Mouse (Mus musculus) embryo, embryonic 10.5 days (tissue): Measurements from ENCODE around the gene Gm20388.

ENCODE experiments used
- DNase-seq: peaks from one replicate; pipeline ENCODE4 v3.0.0-alpha.2; 2015; ENCODE audit warnings: low spot score

Gene Gm20388

DNA sequence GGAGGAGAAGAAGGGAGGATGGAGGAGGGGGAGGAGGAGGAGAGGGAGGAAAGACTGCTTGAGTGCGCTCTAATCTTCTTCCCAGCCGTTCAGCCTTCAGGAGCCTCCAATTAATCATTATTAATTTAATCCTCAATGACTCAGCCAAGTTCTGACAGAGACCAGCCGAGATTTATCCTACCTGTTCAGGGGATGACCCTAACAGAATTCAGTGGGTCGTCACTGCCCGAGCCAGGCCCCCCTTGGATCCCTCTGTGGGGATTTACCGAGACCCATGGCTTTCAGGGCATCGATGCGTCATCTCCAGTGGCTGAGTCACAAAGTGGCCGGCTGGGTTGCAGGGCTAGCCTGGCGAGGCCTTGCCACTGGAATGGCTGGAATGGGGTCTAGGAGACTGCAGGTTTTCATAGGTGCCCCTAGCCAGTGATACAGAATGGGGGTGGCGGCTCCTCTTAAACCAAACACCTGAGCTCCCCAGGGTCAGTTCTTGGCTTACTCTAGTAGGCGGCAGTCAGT is 407.9 kb downstream of the Gm20388 start:
- no peak for DNase-seq

DNA sequence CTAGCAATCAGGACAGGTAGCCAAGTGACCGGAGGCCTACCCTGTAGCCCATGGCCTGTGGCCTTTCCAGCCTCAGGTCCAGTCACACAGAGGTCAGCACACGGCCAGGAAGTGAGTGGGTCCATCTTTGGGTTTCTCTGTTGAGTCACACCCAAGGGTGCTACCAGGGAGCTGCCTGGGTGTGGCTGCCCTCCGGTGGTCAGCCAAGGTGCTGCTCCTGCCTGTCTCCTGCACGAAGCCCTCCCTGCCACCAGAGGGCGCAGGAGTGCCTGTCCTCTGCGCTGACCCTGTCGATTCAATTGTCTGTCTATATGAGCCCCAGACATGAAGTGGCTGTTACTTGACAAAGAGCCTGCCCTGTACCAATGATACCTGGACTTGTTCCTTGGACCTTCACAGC is 408.8 kb downstream of the Gm20388 start:
- DNase-seq = peak; percentile 78

DNA sequence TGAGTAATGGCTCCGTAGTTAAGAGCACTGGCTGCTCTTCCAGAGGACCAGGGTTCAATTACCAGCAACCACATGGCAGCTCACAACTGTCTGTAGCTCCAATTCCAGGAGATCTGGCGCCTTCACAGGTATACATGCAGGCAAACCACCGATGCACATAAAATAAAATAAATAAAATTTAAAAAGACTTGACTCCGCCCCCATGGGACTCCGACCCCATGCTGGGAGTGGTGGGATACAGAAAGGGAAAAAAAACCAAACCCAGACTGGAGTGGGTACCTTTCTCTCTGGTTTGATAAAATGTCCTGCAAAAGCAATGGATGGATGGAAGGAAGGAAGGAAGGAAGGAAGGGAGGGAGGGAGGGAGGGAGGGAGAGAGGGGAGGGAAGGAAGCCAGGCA is 409.5 kb downstream of the Gm20388 start:
- no peak for DNase-seq

- DNase-seq = peak; percentile 66
These were observed 411.1 kb downstream of the Gm20388 start for GRCm38 (mm10) chr8:120321724-120322123.

- peak; percentile 91 for DNase-seq
These were observed 412.4 kb downstream of the Gm20388 start for GRCm38 (mm10) chr8:120322956-120323448.

- DNase-seq = no peak
These were observed 413.9 kb downstream of the Gm20388 start for GRCm38 (mm10) chr8:120324555-120324954.

DNA sequence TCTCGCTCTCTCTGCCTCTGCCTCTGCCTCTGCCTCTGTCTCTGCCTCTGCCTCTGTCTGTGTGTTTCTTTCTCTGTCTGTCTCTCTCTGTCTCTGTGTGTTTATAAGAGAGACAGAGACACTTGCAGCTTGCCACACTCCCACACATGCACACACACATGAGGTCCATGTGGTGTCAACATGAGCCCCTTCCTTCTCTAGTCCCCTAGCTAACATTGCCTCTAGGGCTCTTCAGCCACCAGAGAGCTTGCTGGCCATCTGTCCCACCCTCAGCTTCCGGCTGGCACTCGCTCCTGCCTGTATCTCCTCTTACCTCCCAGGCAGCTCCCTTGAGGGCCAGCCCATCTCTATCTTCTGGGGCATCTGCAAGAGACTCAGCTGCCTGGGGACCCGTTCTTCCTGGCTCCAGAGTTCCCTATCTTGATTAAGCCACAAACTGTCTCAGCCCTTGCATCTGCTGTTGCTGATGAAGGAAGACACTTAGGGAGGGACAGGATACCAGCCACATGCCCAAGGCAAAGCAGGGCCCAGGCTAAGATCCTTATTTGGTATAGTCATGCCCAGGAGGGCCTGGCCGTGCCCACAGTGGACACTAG is 414.6 kb downstream of the Gm20388 start:
- no peak for DNase-seq

DNA sequence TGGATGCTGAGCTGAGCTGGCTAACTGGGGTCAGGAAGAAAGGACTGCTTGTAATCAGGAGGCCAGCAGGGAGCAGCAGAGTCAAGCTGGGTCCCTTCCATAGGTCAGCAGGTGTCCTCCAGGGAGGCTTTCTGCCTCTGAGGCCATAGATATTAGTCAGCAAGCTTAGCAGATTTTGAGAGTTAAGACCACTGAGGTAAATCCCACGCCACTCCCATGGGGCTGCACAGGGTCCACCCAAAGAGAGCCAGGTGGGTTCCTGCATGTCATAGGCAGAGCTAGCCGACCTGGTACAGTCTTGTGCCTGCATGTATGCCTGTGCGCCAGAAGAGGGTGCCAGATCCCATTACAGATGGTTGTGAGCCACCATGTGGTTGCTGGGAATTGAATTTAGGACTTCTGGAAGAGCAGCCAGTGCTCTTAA is 416.5 kb downstream of the Gm20388 start:
- peak; percentile 69 for DNase-seq

GRCm38 (mm10) chr8:120328361-120329022 is 417.9 kb downstream of the Gm20388 start:
- no peak for DNase-seq

DNA sequence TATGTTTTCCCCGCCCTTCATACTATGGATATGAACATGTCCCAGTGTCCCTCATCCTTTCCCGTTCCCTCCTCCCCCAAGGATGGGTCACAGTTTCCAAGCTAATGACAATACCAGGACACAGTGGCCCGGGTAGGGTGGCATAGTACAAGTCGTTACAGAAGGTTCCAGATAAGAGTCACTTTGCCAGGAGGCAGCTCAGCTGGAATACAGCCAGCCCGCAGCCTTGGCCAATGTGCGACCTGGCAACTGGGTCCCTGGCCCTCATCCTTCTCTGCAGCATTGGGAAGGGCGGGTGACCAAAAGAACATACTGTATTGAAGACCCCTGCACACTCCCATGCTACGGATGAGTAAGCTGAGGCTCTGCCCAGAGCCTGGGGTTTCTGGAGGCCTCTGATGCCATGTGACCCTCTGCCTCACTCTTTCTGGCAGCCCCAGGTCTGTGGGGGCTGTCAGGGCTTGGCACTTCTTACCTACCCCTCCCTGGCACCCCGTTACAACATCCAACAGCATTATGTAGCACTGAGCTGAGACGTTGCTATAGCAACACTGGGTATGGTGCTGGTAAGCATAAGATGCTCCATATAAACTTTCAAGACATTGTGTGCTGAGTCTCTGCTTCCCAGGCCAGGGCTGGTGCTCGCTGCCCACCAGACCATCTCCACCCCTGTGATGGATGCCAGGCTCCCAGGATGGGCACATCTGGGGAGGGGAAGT is 418.5 kb downstream of the Gm20388 start:
- no peak for DNase-seq

GRCm38 (mm10) chr8:120331027-120331426 is 420.4 kb downstream of the Gm20388 start:
- DNase-seq = no peak

GRCm38 (mm10) chr8:120332379-120333229 is 422.0 kb downstream of the Gm20388 start:
- peak; percentile 66 for DNase-seq

GRCm38 (mm10) chr8:120333681-120334080 is 423.0 kb downstream of the Gm20388 start:
- no peak for DNase-seq

GRCm38 (mm10) chr8:120334261-120334660 is 423.6 kb downstream of the Gm20388 start:
- peak; percentile 34 for DNase-seq

GRCm38 (mm10) chr8:120334878-120335261 is 424.2 kb downstream of the Gm20388 start:
- peak; percentile 92 for DNase-seq

DNA sequence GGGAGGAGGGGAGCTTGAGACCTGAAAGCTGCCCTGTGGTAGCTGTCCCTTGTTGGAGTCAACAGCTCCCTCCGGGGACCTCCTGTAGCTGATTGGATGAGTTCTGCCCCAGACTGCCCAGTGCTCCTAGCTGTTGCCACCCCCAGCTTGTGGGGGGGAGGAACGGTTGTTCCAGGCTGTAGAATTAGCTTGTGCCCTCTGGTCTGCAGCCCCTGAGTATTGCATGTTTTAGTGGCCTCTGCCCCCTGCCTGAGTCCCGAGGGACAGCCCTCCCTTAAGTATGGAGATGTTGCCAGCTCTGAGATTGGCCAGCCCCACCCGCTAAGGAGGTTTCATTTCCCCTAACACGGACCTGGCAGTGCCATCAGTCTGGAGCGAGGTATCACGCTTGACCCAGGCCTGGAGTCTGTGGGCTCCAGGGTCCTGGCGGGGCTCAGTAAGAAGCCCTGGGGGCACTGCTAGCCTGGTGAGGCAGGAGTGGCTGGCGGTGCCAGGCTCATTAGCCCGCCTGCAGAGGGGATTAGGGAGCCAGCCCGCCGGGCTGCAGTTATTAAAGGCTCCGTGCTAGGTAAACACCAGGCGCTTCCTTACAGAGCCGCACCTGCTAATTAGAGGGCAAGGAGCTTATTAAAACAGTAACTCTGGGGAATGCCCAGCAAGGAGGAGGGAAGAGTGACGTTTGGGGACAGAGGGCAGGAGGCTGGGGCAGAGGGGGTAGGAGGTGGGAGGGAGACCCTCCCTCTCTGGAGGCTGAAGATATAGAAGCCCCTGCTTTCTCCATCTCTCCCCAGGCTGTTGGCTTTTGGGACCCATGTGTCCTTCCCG is 424.8 kb downstream of the Gm20388 start:
- DNase-seq = peak; percentile 79

DNA sequence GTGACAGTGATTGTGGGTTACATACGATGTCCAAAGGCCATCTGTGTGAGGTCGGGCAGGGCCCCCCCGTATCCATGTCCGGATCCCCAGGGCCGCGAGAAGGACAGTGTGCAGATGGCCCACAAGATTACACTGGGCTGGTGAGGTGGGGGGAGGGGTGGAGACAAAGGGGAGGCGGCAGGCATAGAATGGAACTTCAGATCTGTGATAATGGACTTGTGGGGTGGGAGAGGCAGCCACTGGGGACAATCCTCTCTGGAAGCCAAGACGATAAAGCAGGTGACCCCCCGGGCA is 425.4 kb downstream of the Gm20388 start:
- no peak for DNase-seq

- DNase-seq = peak; percentile 49
These were observed 426.4 kb downstream of the Gm20388 start for GRCm38 (mm10) chr8:120336909-120337555.

DNA sequence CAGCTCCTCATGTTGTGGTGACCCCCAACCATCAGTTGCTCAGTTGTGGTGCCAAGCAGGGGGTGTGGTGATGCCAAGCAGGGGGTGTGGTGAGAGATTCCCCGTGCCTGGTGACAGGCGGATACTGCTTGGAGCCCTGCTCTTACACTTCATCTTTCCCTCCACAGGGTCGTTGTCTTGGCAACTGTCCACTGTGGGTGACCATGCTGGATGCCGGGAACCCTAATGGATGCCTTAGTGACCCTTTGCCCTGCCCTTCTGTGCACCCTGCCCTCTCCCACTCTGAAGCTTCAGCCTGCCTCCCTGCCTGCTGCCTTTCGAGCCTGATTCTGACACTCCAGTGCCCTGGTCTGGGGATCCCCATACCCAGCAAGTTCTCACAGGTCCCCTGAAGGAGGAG is 427.0 kb downstream of the Gm20388 start:
- DNase-seq = peak; percentile 53

GRCm38 (mm10) chr8:120338678-120339077 is 428.0 kb downstream of the Gm20388 start:
- DNase-seq = no peak

- no peak for DNase-seq
These were observed 429.1 kb downstream of the Gm20388 start for GRCm38 (mm10) chr8:120339743-120340142.
